Mouse (Mus musculus) liver, postnatal 0 days (tissue): ENCODE measurements around the gene Tbc1d14.

Experiments used
- CTCF ChIP-seq: sonication (generic); IDR thresholded peaks from 2 replicates; pipeline ENCODE4 v1.5.1; 2016; ENCODE audit warnings: antibody characterized with exemption, low read depth
- EP300 ChIP-seq: IDR thresholded peaks from 2 replicates; pipeline ENCODE4 v1.6.1; 2016; ENCODE audit warnings: antibody characterized with exemption, low read depth, mild to moderate bottlenecking

DNA sequence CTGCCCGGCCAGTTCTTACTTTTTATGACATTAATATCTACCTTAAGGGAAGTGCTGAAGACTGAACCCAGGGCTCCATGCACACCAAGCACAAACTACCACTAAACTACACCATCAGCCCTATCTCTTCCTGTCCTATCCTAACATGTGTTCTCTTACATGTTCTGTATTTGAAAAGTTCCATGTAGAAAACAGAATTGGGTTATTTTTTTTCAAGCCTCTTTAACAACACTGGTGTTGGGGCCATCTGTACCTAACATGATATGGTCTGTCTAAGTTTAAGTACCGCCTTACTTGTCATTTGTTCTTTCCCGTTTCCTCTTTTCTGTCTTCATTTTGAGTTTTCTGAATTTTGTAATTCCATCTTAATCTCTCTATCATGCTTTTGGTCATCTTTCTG is 56.7 kb downstream of the Tbc1d14 start:
- TF ChIP-seq CTCF (no peak), EP300 (no peak)
